Mouse (Mus musculus) CD4-positive naive resting alpha-beta T cell, adult 57 days (primary cell): Measurements from ENCODE around the gene Bdh1. TPM values are rescaled to one million over a fixed set of nuclear protein-coding genes. Genes with fewer than 3 reads are reported as not detected.

ENCODE experiments used
- total RNA-seq: library from RNA; stranded (reverse); gene quantifications from one replicate; pipeline ENCODE4 v1.2.4, GENCODE M21; 2023

The Bdh1 gene
- 49.0 TPM for total RNA-seq

GRCm38 (mm10) chr16:31422000-31422399, at the start of gene Bdh1:
TSS of gene Bdh1 (plus strand) at chr16:31422280.

Other genes starting within 250 kb of the Bdh1 start
- gene Acap2, start 221.0 kb upstream of the Bdh1 start, total RNA-seq, result 48.9 TPM
- 38.9 TPM for gene Ppp1r2, start 147.0 kb upstream of the Bdh1 start, total RNA-seq
- gene Apod, start 107.5 kb upstream of the Bdh1 start, total RNA-seq, result not detected
- gene Dlg1, start 241.2 kb downstream of the Bdh1 start, total RNA-seq, result 77.1 TPM